8 mouse cellular contexts compared by ENCODE assay signal in the genomic region with DNA sequence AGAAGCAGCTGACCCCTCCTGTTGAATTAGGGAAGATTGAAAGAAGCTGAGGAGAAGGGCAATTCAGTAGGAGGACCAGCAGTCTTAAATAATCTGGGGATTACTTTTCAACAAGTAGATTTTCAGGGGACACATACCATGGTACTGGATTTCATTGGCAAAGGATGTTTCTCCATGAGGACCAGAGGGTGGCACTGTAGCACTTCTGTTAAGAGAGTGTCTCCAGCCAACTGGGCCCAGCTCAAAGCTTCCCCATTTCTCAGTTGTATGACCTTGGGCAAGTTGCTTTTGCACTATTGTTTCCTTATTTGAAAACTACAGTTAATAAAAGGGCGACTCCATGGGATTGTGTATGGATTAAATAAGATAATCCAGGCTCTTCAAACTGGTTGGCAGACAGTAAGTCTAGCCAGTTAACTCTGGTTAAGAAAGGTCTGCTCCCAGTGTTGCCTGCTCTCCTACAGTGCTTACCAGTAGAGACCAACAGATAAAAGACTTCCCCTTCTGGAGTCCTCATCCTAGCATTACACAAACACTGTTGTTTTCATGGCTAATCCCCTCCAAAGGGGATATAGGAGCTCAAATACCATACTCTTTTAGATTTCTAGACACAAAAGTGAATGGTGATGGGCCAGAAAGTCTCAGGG.
DNase-seq lines count a peak whose midpoint lies in the region; ATAC-seq and TF ChIP-seq lines count a peak whose summit lies in the region.

No protein-coding gene starts in this region.

- DNase-seq in layer of hippocampus, adult 8-10 months (ENCODE audit: low spot score in 2 of 2), result peak; percentile 24 to 31
- no peak for DNase-seq in layer of hippocampus, adult 9-10 months (ENCODE audit: low spot score)
- DNase-seq in adipocyte (ENCODE audit: low spot score), result peak; percentile 18
- peak; percentile 77 for DNase-seq in forebrain, postnatal 0 days
- DNase-seq in kidney, adult 11 months, result peak; percentile 2
- DNase-seq in lung, postnatal 10 days, result peak; percentile 35
- DNase-seq in telencephalon, adult 2 months (ENCODE audit: low read depth, low spot score), result peak; percentile 48
- DNase-seq in c-Kit-positive CD71-positive TER-119-positive erythroid progenitor cells, embryonic 14.5 days (ENCODE audit: low spot score), result no peak

- no peaks in the 10 kb centered on the region for H3K27me3 ChIP-seq in forebrain, postnatal 0 days (ENCODE audit: insufficient read depth, low read length)

- 15% methylated on average over 1 of the region's 1 CpGs for WGBS in forebrain, postnatal 0 days

- H3K4me3 ChIP-seq in forebrain, postnatal 0 days (ENCODE audit: low read depth, low read length), result no peak overlapping the region

- no peak overlapping the region for H3K4me2 ChIP-seq in forebrain, postnatal 0 days (ENCODE audit: low read depth)

- no peaks in the 10 kb centered on the region for H3K9me3 ChIP-seq in forebrain, postnatal 0 days (ENCODE audit: low read length)

- peak; percentile 76 for ATAC-seq in forebrain, postnatal 0 days

- no peak overlapping the region for H3K27ac ChIP-seq in forebrain, postnatal 0 days (ENCODE audit: low read depth, low read length)

- TF ChIP-seq CTCF in forebrain, postnatal 0 days (IDR thresholded peaks at IDR 0.05; ENCODE audit: low read depth), result peak; percentile 72

- no peak overlapping the region for H3K9ac ChIP-seq in forebrain, postnatal 0 days

- H3K36me3 ChIP-seq in forebrain, postnatal 0 days (ENCODE audit: insufficient read depth), result no peaks in the 10 kb centered on the region

- H3K4me1 ChIP-seq in forebrain, postnatal 0 days (ENCODE audit: insufficient read depth), result no peaks in the 10 kb centered on the region

Comparison
In these comparisons a context has a peak if more than half of its experiments do, and no peak if none do; other contexts are left out.
1. DNase-seq: peak in layer of hippocampus, adult 8-10 months (2 of 2), adipocyte (single experiment), forebrain, postnatal 0 days (single experiment), kidney, adult 11 months (single experiment), lung, postnatal 10 days (single experiment) and telencephalon, adult 2 months (single experiment); none in layer of hippocampus, adult 9-10 months (single experiment) and c-Kit-positive CD71-positive TER-119-positive erythroid progenitor cells, embryonic 14.5 days (single experiment).